Mouse (Mus musculus): ENCODE results near the gene Appbp2. TPM values are rescaled to one million over a fixed set of nuclear protein-coding genes. Genes with fewer than 3 reads are reported as not detected.
"Not testable (repeated sequence)": the region's sequence is repeated elsewhere in the genome, so short reads cannot be mapped to it uniquely, and the experiment has no call there.

Appbp2 gene
- polyA plus RNA-seq, 1 experiment, result 11.5 TPM

DNA sequence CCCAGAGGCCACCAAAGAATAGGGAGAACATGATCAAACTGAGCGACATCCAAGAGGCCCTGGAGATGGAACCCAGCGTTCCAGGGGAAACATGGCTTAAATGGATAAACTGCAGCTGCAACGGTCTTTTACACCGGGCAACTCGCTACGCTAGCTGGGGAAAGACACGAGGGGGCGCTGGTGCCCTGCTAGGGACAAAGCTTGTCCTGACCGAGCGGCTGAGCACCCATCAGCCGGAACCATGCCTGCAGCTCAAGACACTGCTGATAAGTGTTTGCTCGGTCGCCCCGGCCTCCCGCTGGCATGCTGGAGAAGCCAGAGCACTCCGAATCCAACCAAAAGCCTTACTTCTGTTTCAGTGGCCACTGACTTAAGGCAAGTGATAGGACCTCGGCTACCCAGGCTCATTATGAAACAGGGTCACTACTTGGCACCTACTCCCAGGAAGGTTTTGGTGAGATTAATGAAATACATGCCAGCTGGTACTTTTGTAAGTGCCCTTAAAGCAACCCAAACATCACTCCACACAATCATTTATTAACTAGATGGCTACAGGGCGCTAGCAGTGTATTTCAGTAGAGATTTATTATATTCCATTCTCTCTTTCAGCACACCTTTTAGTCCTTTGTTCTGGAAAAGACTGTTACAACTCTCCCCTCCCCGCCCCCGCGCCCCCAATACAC, 64.7 kb downstream of the Appbp2 start, which contains the start of gene 1700125H20Rik:
1700125H20Rik (plus strand) TSS at position 347 of the 683 bp plus-strand sequence.
- Histone ChIP-seq H3K27me3 (replicated peaks; ENCODE audit: control insufficient read depth, insufficient read depth, low read length) (no peaks in the 10 kb centered on the region), H3K4me3 (ENCODE audit: insufficient read depth, low read depth, low read length) (peak within 1 kb of the TSS; percentile 12), H3K4me1 (ENCODE audit: control insufficient read depth, insufficient read depth, low read length) (peaks cover 5% of the 10 kb centered on the region; the same call in 1 of the 2 replicates), H3K36me3 (ENCODE audit: control insufficient read depth, insufficient read depth, low read length) (no peaks in the 10 kb centered on the region), H3K27ac (ENCODE audit: insufficient read depth, low read depth, low read length) (no peak within 1 kb of the TSS)
- WGBS, result 8% methylated on average over 21 of the region's 21 CpGs
- DNase-seq, result peak; percentile 93
- TF ChIP-seq CTCF (conservative IDR thresholded peaks at IDR 0.05; ENCODE audit: insufficient read depth, insufficient read length, low read depth, low read length) (peak; percentile 96), POLR2A (IDR thresholded peaks at IDR 0.05; ENCODE audit: low read depth, low read length) (no peak)

DNA sequence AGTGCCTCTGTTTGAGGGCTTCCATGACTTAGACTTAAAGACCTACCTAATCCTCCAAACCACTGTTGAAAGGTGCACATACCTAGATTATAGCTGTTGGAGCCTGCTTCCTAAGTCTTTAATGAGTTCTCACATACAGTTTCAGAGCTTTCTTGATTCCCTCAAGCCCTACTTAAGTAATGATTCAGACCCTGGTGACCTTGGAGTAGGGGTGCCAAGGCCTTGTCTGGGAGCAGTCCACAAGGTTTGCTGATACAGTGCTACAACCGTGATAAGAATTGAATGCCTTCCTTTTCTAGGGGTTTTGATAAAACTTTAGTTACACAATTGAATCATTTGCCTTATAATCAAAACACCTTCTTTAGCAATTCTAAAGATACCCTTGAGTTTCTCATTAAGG, 67.4 kb downstream of the Appbp2 start:
- DNase-seq, result no peak
- Histone ChIP-seq H3K36me3 (ENCODE audit: control insufficient read depth, insufficient read depth, low read length) (no peaks in the 10 kb centered on the region), H3K4me1 (ENCODE audit: control insufficient read depth, insufficient read depth, low read length) (peaks cover 5% of the 10 kb centered on the region; the same call in 1 of the 2 replicates), H3K4me3 (ENCODE audit: insufficient read depth, low read depth, low read length) (no peak overlapping the region), H3K27me3 (replicated peaks; ENCODE audit: control insufficient read depth, insufficient read depth, low read length) (no peaks in the 10 kb centered on the region), H3K27ac (ENCODE audit: insufficient read depth, low read depth, low read length) (no peak overlapping the region)
- TF ChIP-seq CTCF (conservative IDR thresholded peaks at IDR 0.05; ENCODE audit: insufficient read depth, insufficient read length, low read depth, low read length) (no peak), POLR2A (IDR thresholded peaks at IDR 0.05; ENCODE audit: low read depth, low read length) (no peak)
- WGBS, result 75% methylated on average over 1 of the region's 1 CpGs

DNA sequence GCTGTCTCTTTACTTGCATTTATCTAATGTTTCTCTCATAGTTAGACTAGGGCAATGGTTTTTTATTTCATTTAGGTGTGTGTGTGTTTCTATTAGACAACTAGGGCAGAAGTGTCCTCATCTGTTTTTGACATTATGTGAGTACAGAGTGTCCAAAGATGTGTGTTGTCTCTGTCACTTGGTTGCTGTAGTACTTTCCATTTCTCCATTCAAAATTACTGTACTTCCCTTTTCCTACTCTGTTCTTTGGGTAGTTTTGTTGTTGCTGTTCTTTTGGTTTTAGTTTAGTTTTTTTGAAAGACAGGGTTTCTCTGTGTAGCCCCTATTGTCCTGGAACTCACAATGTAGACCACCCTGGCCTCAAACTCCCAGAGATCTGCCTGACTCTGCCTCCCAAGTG, 70.6 kb downstream of the Appbp2 start:
- no peaks in the 10 kb centered on the region for H3K36me3 ChIP-seq (ENCODE audit: control insufficient read depth, insufficient read depth, low read length)
- no peaks in the 10 kb centered on the region for H3K27me3 ChIP-seq (replicated peaks; ENCODE audit: control insufficient read depth, insufficient read depth, low read length)
- H3K27ac ChIP-seq (ENCODE audit: insufficient read depth, low read depth, low read length), result no peak overlapping the region
- no peak overlapping the region for H3K4me3 ChIP-seq (ENCODE audit: insufficient read depth, low read depth, low read length)
- TF ChIP-seq POLR2A (IDR thresholded peaks at IDR 0.05; ENCODE audit: low read depth, low read length) (no peak), CTCF (conservative IDR thresholded peaks at IDR 0.05; ENCODE audit: insufficient read depth, insufficient read length, low read depth, low read length) (no peak)
- no peaks in the 10 kb centered on the region for H3K4me1 ChIP-seq (ENCODE audit: control insufficient read depth, insufficient read depth, low read length)
- DNase-seq, result no peak

DNA sequence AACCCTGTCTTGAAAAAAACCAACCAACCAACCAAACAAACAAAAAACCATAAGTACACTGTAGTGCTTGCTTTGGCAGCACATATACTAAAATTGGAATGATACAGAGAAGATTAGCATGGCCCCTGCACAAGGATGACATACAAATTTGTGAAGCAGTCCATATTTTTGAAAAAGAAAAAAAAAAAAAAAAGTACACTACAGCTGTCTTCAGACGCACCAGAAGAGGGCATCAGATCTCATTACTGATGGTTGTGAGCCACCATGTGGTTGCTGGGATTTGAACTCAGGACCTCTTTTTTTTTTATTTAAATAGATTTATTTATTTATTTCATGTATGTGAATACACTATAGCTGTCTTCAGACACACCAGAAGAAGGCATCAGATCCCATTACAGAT, 71.9 kb downstream of the Appbp2 start:
- not testable (repeated sequence) for H3K36me3 ChIP-seq (ENCODE audit: control insufficient read depth, insufficient read depth, low read length); H3K27ac ChIP-seq (ENCODE audit: insufficient read depth, low read depth, low read length); H3K4me3 ChIP-seq (ENCODE audit: insufficient read depth, low read depth, low read length); H3K27me3 ChIP-seq (replicated peaks; ENCODE audit: control insufficient read depth, insufficient read depth, low read length); H3K4me1 ChIP-seq (ENCODE audit: control insufficient read depth, insufficient read depth, low read length); DNase-seq
- 74% methylated on average over 1 of the region's 1 CpGs for WGBS

DNA sequence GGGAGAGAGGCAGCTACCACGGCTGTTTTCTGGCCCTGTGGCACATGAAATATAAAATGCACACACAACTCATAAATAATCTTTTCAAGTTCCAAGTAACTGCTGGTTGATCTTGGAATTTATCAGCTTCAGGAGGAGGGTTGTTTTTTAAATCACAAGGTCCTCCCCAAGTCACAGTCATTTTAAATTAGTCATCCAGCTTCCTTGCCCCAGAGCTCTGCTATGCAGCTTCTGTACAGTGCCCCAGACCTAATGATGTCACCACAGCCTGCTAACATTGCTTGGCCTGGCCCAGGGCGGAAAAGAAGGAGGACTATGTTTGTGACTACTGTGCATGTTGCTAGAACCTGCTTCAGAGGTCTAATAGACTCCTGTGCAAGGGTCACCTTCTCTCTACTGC, 77.6 kb downstream of the Appbp2 start:
- TF ChIP-seq POLR2A (IDR thresholded peaks at IDR 0.05; ENCODE audit: low read depth, low read length) (no peak), CTCF (conservative IDR thresholded peaks at IDR 0.05; ENCODE audit: insufficient read depth, insufficient read length, low read depth, low read length) (no peak)
- DNase-seq, result no peak
- Histone ChIP-seq H3K36me3 (ENCODE audit: control insufficient read depth, insufficient read depth, low read length) (no peaks in the 10 kb centered on the region), H3K4me1 (ENCODE audit: control insufficient read depth, insufficient read depth, low read length) (no peaks in the 10 kb centered on the region), H3K27ac (ENCODE audit: insufficient read depth, low read depth, low read length) (no peak overlapping the region), H3K27me3 (replicated peaks; ENCODE audit: control insufficient read depth, insufficient read depth, low read length) (no peaks in the 10 kb centered on the region), H3K4me3 (ENCODE audit: insufficient read depth, low read depth, low read length) (no peak overlapping the region)
- WGBS, result 44% methylated on average over 2 of the region's 2 CpGs

DNA sequence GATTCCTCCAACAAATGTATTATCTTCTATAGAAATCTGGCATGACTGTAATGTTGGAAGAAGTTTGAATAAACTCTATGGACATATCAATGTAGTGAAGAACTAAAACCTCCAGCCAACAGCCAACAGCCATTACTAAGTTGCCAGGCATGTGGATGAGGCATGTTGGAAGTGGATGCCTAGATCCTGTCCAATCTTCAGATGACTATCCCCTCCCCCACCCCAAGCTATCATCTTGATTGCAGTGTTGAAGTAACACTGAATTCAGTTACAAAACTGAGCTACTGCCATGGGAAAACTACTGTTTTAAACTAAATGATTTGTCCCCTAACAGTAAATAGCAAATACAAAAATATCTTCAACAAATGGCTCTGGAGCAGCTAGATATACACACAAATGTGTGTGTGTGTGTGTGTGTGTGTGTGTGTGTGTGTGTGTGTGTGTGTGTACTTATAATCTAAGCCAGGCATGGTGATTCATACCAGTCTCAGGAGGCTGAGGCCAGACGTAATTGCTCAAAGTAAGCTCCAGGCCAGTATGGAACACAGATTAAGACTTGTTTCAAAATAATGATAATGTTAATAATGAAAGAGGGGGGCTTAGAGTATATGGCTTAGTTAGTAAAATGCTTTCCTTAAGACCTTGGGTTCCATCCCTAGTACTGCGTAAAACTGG, 82.5 kb downstream of the Appbp2 start:
- H3K27me3 ChIP-seq (replicated peaks; ENCODE audit: control insufficient read depth, insufficient read depth, low read length), result no peaks in the 10 kb centered on the region
- H3K4me3 ChIP-seq (ENCODE audit: insufficient read depth, low read depth, low read length), result no peak overlapping the region
- no peaks in the 10 kb centered on the region for H3K36me3 ChIP-seq (ENCODE audit: control insufficient read depth, insufficient read depth, low read length)
- WGBS, result 90% methylated on average over 2 of the region's 2 CpGs
- TF ChIP-seq POLR2A (IDR thresholded peaks at IDR 0.05; ENCODE audit: low read depth, low read length) (no peak), CTCF (conservative IDR thresholded peaks at IDR 0.05; ENCODE audit: insufficient read depth, insufficient read length, low read depth, low read length) (no peak)
- no peak overlapping the region for H3K27ac ChIP-seq (ENCODE audit: insufficient read depth, low read depth, low read length)
- DNase-seq, result no peak
- no peaks in the 10 kb centered on the region for H3K4me1 ChIP-seq (ENCODE audit: control insufficient read depth, insufficient read depth, low read length)

Data from kidney, adult 2 months (tissue).